Mouse (Mus musculus): Measurements from ENCODE around the gene Urm1. TPM values are rescaled to one million over a fixed set of nuclear protein-coding genes. Genes with fewer than 3 reads are reported as not detected.

The Urm1 gene
- polyA plus RNA-seq, 1 experiment from 2014 or later = 22.9 TPM

DNA sequence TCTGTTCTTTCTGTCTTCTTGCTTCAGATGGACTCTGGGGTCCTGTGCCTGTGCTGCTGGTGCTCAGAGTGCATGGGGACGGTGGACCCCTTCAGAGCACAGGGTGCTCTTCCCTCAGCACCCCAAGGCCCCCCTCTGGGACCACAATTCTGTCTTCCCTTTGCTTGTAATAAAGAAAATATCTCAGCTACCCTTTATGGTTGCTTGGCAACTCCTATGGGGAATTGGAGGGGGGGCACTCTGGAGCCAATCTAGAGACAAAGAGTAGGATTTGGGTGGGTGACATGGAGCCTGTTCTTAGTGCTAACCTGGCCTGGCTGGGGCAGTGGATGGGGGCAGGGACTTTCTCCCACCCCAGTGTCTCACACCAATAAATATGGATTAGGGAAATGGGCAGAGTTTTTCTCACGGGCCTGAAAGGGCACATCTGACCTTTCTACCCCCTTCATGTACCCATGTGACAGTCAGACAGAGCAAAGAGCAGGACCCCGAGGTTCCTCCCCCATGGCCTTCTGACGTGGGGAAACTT lies 33.1 kb downstream of the Urm1 start:
- Histone ChIP-seq H3K27me3 (peaks cover 2% of the 10 kb centered on the region), H3K9me3 (replicated peaks) (no peaks in the 10 kb centered on the region), H3K9ac (no peak overlapping the region), H3K27ac (replicated peaks) (no peak overlapping the region), H3K4me2 (replicated peaks) (no peak overlapping the region), H3K36me3 (no peaks in the 10 kb centered on the region), H3K4me3 (replicated peaks) (no peak overlapping the region), H3K4me1 (no peaks in the 10 kb centered on the region)
- WGBS = 64% methylated on average over 4 of the region's 4 CpGs
- ATAC-seq (ENCODE audit: insufficient number of reproducible peaks, low FRiP score, low TSS enrichment, low read depth) = no peak

DNA sequence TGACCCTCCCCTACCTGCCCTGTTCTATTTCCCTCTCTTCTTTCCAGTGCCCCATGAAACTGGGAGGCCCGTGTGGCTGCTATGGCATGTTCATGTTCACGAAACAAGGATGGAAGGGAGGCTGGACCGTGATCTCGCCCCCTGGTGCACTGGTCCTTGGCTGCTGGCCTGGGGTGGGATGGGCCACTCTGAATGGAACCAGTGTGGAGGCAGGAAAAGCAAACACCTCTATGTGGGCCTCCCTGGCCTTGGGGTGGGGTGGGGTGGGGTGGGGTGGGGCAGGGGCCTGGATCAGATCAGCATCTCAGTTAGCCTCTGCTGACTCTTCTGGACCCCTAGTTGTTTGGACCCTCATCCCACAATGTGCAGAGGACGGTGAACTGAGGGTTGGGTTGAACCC lies 33.9 kb downstream of the Urm1 start:
- Histone ChIP-seq H3K4me1 (no peaks in the 10 kb centered on the region), H3K27ac (replicated peaks) (0 out of 2 replicates have a peak overlapping the region, but pooled peaks have one; percentile 2), H3K9me3 (replicated peaks) (no peaks in the 10 kb centered on the region), H3K4me3 (replicated peaks) (no peak overlapping the region), H3K36me3 (no peaks in the 10 kb centered on the region), H3K27me3 (no peaks in the 10 kb centered on the region), H3K4me2 (replicated peaks) (no peak overlapping the region), H3K9ac (no peak overlapping the region)
- ATAC-seq (ENCODE audit: insufficient number of reproducible peaks, low FRiP score, low TSS enrichment, low read depth) = no peak
- 66% methylated on average over 5 of the region's 5 CpGs for WGBS

DNA sequence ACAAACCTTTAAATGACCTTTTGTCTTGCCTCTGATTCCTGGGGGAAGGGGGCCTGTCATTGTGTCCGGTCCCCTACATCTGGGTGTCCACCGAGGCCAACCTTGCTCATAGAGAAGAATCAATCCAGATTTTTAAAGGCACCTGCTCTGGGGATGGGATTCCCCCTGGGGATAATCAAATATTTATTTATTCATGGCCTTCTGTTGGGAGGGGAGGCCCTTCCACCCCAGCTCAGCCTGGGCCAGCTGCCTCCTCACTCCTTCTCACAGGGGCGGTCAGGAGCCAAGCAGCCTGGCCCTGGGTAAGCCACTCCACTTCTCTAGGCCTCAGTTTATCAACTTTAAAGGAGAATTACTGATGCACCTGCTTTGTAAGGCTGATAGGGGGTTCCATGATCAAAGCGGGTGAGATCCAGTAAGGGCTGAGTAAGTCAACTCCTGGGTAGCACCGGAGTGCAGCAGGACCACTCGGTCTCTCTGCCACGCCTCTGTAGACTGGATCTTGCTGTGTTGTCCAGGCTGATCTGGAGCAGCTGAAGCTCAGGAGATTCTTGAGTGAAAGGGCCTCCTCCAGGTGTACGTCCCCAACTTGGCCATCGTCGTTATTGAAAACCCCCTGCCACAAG lies 35.8 kb downstream of the Urm1 start:
- WGBS = 75% methylated on average over 10 of the region's 10 CpGs
- no peak overlapping the region for H3K27ac ChIP-seq (replicated peaks)
- H3K27me3 ChIP-seq = no peaks in the 10 kb centered on the region
- no peak for ATAC-seq (ENCODE audit: insufficient number of reproducible peaks, low FRiP score, low TSS enrichment, low read depth)
- no peak overlapping the region for H3K4me2 ChIP-seq (replicated peaks)
- no peaks in the 10 kb centered on the region for H3K9me3 ChIP-seq (replicated peaks)
- no peaks in the 10 kb centered on the region for H3K4me1 ChIP-seq
- H3K36me3 ChIP-seq = no peaks in the 10 kb centered on the region
- no peak overlapping the region for H3K9ac ChIP-seq
- no peak overlapping the region for H3K4me3 ChIP-seq (replicated peaks)

DNA sequence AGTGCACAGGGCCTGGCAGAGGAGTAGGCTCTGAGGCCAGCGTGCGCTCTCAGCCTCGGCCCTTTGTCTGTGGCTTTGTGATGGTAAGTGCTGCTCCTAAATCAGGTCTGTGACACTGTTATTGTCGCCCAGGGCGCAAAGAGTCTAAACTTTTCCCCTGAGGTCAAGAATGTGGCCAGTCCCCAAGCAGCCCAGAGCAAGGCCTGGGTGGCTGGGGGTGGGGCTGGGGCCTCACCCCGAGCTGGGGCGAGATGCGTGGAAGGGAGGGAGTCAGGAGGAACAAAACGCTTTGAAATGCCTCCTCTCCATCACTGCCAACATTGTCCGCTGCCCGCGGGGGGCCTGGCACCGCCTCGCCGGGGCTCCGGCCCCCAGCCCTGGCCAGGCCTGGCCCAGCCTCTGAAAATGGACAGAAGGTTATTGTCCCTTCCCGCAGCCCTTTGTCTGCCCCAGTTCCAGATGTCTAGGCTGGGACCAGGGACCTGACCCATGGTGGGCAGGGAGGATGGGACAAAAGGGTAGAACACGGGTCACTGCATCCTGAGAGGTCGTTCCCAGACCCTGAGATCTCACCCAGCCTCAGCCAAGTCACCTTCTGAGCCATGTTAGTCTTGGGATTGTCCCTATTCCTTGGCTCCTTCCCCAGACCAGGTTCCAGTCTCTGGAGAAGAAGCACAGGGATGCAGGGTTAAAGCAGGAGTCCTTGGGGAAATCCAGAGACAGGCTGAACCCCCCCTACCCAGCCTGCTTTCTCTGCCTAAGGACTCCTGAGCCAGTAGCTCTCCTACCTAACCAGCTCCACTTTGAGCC lies 36.8 kb downstream of the Urm1 start:
- H3K27me3 ChIP-seq = no peaks in the 10 kb centered on the region
- no peak for ATAC-seq (ENCODE audit: insufficient number of reproducible peaks, low FRiP score, low TSS enrichment, low read depth)
- H3K36me3 ChIP-seq = no peaks in the 10 kb centered on the region
- whole genome bisulfite sequencing = 14% methylated on average over 19 of the region's 19 CpGs
- no peak overlapping the region for H3K4me2 ChIP-seq (replicated peaks)
- no peak overlapping the region for H3K27ac ChIP-seq (replicated peaks)
- no peak overlapping the region for H3K4me3 ChIP-seq (replicated peaks)
- H3K9ac ChIP-seq = no peak overlapping the region
- H3K9me3 ChIP-seq (replicated peaks) = no peaks in the 10 kb centered on the region
- no peaks in the 10 kb centered on the region for H3K4me1 ChIP-seq

DNA sequence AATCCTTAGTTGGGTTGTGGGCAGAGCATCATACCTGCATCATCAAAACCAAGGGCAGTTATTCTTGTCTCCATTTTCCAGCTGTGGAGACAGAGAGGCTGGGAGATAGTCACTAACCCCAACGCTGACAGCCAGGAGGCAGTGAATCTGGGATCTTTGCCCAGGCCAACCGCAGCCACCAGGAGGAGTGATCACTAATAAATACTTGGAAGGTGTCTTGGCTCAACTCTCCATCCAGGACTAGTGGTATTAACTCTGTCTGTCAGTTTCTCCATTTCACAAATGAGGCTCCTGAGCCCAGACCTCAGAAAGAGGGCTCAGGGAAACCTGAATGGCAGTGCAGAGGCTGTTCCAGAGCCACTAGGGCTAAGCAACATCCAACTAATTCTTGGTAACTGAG lies 37.5 kb downstream of the Urm1 start:
- Histone ChIP-seq H3K4me2 (replicated peaks) (no peak overlapping the region), H3K4me1 (no peaks in the 10 kb centered on the region), H3K27ac (replicated peaks) (no peak overlapping the region), H3K9me3 (replicated peaks) (no peaks in the 10 kb centered on the region), H3K27me3 (no peaks in the 10 kb centered on the region), H3K36me3 (no peaks in the 10 kb centered on the region), H3K4me3 (replicated peaks) (no peak overlapping the region), H3K9ac (no peak overlapping the region)
- 34% methylated on average over 2 of the region's 2 CpGs for WGBS
- ATAC-seq (ENCODE audit: insufficient number of reproducible peaks, low FRiP score, low TSS enrichment, low read depth) = no peak

DNA sequence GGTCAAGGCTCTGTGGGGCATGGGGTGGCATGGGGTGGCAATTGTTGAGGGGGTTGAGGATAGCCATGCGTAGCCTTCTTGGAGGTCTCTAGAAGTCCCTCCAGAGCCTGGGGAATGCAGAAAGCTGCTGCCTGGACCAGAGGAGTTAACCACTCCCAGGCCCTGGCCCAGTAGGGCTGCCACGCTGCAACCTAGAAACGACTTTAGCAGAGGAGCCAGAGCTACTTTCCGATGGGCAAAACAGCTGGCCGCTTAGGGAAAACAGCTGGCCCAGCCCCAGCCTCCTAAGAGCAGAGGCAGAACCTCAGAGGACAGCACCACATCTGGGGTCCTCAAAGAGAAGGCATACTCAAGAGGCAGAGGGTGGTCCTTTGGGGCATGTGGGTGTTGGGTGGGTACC lies 38.1 kb downstream of the Urm1 start:
- no peak overlapping the region for H3K9ac ChIP-seq
- no peak overlapping the region for H3K4me3 ChIP-seq (replicated peaks)
- H3K27me3 ChIP-seq = no peaks in the 10 kb centered on the region
- no peak for ATAC-seq (ENCODE audit: insufficient number of reproducible peaks, low FRiP score, low TSS enrichment, low read depth)
- no peaks in the 10 kb centered on the region for H3K4me1 ChIP-seq
- no peak overlapping the region for H3K4me2 ChIP-seq (replicated peaks)
- 72% methylated on average over 5 of the region's 5 CpGs for WGBS
- no peak overlapping the region; the same call in 1 of the 2 replicates for H3K27ac ChIP-seq (replicated peaks)
- H3K9me3 ChIP-seq (replicated peaks) = no peaks in the 10 kb centered on the region
- no peaks in the 10 kb centered on the region for H3K36me3 ChIP-seq

DNA sequence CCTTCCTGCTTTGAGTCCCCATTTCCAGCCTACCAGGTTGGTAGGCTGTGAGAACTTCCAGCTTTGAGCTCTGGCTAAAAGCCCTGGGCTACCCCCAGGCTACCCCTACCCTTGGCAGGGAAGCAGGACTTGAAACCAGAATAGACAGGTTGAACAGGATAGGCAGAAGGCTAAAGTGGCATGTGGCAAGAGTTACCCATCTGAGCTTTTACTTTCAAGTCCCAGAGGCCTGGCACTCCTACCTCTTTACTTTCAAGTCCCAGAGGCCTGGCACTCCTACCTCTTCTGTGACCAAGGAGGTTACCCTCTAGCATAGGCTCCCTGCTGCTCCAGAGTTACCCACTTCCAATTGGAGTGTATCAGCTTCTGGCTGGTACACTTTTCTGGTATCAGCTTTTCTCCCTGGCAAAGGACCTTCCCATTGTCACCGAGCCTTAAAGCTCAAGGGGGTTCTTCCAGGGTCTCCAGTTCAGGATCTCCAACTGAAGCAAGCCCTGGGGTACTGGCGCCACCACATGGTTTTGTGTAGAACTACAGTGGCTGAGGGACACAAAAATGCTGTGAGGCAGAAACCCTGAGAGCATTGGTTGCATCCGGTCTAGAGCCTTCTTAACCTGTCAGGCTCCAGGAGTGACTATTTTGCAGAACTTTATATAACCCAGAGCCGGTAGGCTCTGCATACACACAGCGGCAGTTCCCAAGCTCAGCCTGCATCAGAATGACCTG lies 39.0 kb downstream of the Urm1 start:
- Histone ChIP-seq H3K4me2 (replicated peaks) (no peak overlapping the region), H3K27ac (replicated peaks) (no peak overlapping the region), H3K9me3 (replicated peaks) (no peaks in the 10 kb centered on the region), H3K4me1 (no peaks in the 10 kb centered on the region), H3K27me3 (no peaks in the 10 kb centered on the region), H3K36me3 (no peaks in the 10 kb centered on the region), H3K4me3 (replicated peaks) (no peak overlapping the region), H3K9ac (no peak overlapping the region)
- ATAC-seq (ENCODE audit: insufficient number of reproducible peaks, low FRiP score, low TSS enrichment, low read depth) = no peak
- 11% methylated on average over 5 of the region's 5 CpGs for WGBS

DNA sequence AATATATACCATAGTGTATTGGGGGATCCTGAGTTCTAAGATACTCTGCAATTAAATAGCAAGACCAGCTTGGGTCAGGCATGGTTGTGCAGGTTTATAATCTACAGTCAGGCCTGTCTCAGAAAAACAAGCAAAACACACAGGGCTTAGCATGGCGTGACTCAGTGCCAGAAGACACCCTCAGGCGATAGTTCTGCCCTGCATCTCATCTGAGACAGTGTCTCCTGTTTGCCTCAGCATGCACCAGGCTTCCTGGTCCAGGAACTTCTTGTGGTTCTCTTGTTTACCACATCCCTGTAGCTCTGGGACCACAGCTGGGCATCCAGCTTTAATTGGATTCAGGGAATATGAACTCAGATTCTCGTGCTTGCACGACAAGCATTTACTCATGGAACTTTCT lies 45.2 kb downstream of the Urm1 start:
- Histone ChIP-seq H3K36me3 (no peaks in the 10 kb centered on the region), H3K4me1 (peaks cover 8% of the 10 kb centered on the region), H3K27ac (replicated peaks) (no peak overlapping the region), H3K9ac (no peak overlapping the region), H3K4me3 (replicated peaks) (no peak overlapping the region), H3K4me2 (replicated peaks) (no peak overlapping the region), H3K9me3 (replicated peaks) (no peaks in the 10 kb centered on the region), H3K27me3 (no peaks in the 10 kb centered on the region)
- 39% methylated on average over 4 of the region's 4 CpGs for WGBS
- no peak for ATAC-seq (ENCODE audit: insufficient number of reproducible peaks, low FRiP score, low TSS enrichment, low read depth)

DNA sequence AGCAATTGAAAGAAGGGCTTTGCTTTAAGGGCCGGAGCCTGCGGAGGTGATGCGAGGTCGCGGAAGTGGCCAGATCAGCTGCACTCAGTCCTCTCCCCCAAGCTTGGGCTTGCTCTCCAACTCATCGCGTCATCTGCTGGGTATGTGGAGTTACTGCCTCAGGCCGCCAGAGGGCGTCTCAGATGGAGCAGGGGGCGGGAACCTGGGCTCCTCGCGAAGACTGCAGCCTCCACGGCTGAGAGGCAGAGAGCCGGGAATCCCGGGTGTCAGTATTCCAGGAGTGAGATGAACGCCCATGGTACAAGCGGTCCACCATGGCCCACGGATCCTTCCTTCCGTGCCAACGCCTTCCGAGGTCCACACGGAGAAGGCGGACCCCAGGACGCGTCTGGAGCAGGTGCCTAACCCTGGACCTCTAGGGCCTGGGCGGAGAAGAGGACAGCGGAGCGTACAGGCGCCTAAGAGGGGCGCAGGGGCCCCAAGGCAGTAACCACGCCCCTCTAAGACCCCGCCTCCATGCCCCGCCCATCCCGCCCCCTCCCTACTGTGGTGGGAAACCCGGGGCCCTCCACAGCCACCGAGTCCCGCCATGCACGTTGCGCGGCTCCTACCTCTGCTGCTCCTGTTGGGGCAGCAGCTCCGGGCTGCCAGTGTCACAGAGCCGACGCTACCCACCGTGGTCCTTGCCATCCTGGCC lies 49.2 kb downstream of the Urm1 start, which contains the start of gene Cercam:
Gene Cercam, plus strand, starts transcription at position 216 of the 697 bp plus-strand sequence.
- Histone ChIP-seq H3K9ac (peak within 1 kb of the TSS; percentile 76), H3K4me2 (replicated peaks) (peak within 1 kb of the TSS; percentile 94), H3K4me1 (peaks cover 16% of the 10 kb centered on the region), H3K36me3 (peaks cover 14% of the 10 kb centered on the region), H3K27me3 (no peaks in the 10 kb centered on the region), H3K9me3 (replicated peaks) (no peaks in the 10 kb centered on the region), H3K4me3 (replicated peaks) (peak within 1 kb of the TSS; percentile 65), H3K27ac (replicated peaks) (peak within 1 kb of the TSS; percentile 87)
- ATAC-seq (ENCODE audit: insufficient number of reproducible peaks, low FRiP score, low TSS enrichment, low read depth) = peak; percentile 88
- 0% methylated on average over 44 of the region's 44 CpGs for WGBS

DNA sequence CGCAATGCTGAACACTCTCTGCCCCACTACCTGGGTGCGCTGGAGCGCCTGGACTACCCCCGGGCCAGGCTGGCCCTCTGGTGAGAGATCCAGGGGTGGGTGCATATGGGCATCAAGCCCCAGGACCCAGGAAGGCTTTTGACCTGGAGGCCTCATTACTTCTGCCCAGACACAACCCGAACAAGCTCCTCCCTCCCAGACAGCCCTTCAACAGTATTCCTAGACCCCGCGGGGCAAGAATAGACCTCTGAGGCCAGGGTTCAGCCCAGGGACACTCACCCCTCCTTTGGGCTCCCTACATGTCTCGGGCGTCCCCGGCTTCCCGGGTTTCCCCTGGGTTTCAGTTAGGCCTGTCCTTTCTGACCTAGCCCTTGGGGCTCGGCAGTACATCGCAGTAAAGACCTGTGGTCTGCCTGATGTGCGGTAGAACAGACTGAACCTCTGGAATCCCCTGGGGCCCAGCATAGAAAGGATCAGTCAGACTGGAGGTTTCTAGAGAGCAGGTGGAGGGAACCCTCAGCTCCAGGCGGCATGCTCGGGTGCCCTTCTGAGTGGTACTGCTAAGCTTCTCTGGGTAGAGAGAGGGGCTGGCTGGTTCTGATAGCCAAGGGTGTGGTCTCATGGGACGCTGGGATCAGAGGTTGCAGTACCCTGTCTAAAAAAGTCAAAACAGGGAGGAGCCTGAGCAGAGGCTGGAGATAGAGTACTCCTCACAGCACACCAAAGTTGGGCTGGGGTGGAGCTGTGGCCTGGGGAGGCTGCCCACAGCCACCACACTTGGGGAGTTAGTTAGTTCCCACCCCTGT lies 50.0 kb downstream of the Urm1 start:
- Histone ChIP-seq H3K27ac (replicated peaks) (peak overlapping the region; percentile 87), H3K4me1 (peaks cover 16% of the 10 kb centered on the region), H3K4me3 (replicated peaks) (peak overlapping the region; percentile 65), H3K4me2 (replicated peaks) (peak overlapping the region; percentile 94), H3K9ac (peak overlapping the region; percentile 76), H3K36me3 (peaks cover 18% of the 10 kb centered on the region), H3K27me3 (no peaks in the 10 kb centered on the region), H3K9me3 (replicated peaks) (no peaks in the 10 kb centered on the region)
- peak; percentile 74 for ATAC-seq (ENCODE audit: insufficient number of reproducible peaks, low FRiP score, low TSS enrichment, low read depth)
- WGBS = 2% methylated on average over 17 of the region's 17 CpGs

Data from embryonic facial prominence, embryonic 15.5 days (tissue).